Mouse (Mus musculus) kidney, adult 11 months (tissue): ENCODE data around the gene Mmp14.

Experiments used
- DNase-seq: peaks from one replicate; pipeline ENCODE4 v3.0.0; 2022

Mmp14 gene

GRCm38 (mm10) chr14:54435194-54435918 lies 3.9 kb downstream of the Mmp14 start:
- DNase-seq, result no peak

GRCm38 (mm10) chr14:54439155-54439554 lies 7.7 kb downstream of the Mmp14 start:
- DNase-seq, result no peak

DNA sequence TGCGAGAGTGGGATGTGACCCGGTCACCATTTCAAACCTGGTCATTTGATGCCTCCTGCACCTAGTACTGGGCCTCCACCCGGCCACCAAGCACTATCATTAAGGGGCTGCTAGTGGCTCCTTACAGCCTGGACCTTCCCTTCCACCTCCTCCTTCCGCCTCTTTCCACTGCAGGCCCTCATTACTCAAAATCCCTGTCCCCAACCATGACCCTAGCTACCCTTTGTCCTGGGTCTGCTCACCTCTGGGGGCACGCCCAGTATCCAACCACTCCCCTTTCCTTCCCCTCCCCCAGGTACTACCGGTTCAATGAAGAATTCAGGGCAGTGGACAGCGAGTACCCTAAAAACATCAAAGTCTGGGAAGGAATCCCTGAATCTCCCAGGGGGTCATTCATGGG lies 8.2 kb downstream of the Mmp14 start:
- no peak for DNase-seq

DNA sequence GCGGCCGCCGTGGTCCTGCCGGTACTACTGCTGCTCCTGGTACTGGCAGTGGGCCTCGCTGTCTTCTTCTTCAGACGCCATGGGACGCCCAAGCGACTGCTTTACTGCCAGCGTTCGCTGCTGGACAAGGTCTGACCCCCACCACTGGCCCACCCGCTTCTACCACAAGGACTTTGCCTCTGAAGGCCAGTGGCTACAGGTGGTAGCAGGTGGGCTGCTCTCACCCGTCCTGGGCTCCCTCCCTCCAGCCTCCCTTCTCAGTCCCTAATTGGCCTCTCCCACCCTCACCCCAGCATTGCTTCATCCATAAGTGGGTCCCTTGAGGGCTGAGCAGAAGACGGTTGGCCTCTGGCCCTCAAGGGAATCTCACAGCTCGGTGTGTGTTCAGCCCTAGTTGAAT lies 9.1 kb downstream of the Mmp14 start:
- no peak for DNase-seq

- DNase-seq, result no peak
These were observed 10.0 kb downstream of the Mmp14 start for GRCm38 (mm10) chr14:54441365-54441764.

GRCm38 (mm10) chr14:54442548-54442947 lies 11.1 kb downstream of the Mmp14 start:
- DNase-seq, result no peak

DNA sequence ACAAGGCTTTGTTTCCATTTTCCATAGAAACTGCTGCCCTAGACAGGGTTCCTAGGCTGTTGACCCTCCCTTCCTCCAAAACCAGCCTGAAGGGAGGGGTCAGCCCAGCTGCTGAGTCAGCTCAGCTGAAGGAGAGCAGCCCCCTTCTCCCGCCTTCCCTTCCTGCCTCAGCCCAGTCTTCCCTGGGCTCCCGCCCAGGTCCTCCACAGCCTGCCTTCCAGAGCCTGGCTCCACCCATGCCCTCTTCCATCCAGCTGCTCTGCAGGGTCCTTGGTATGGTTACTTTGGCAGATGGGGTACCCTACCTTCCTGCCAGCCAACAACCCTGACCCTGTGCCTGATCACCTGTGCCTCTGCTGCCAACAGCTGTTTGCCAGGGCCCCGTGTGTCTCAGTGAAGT lies 11.8 kb downstream of the Mmp14 start:
- DNase-seq, result no peak

- DNase-seq, result no peak
These were observed 12.6 kb downstream of the Mmp14 start for GRCm38 (mm10) chr14:54443712-54444618.

GRCm38 (mm10) chr14:54445476-54445875 lies 14.1 kb downstream of the Mmp14 start:
- DNase-seq, result no peak

DNA sequence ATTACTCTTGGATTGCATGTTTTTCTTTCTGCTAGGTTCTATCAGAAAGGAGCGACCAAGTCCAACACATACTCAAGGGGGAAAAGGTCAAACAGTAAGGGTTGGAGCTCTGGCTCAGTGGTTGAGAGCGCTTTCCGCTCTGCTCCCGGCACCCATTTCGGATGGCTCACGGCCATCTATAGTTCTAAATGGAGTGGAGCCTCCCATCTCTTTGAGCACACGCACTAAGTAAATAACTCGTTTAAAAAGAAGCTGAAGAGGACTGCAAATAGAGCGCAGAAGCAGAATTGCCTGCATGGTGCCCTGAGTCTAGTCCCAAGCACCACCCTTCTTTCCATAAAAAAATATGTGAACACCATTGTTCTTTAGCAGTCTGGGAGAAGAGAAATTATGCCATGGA lies 22.2 kb downstream of the Mmp14 start:
- DNase-seq, result no peak

GRCm38 (mm10) chr14:54454669-54455528 lies 23.5 kb downstream of the Mmp14 start:
- no peak for DNase-seq

GRCm38 (mm10) chr14:54457907-54458569 lies 26.6 kb downstream of the Mmp14 start:
- no peak for DNase-seq

GRCm38 (mm10) chr14:54462146-54462545 lies 30.7 kb downstream of the Mmp14 start:
- no peak for DNase-seq

GRCm38 (mm10) chr14:54463108-54463958 lies 31.9 kb downstream of the Mmp14 start:
- DNase-seq, result no peak

- DNase-seq, result peak; percentile 85
These were observed 32.5 kb downstream of the Mmp14 start, which contains the start of gene Lrp10 for GRCm38 (mm10) chr14:54463959-54464292. TSS of gene Lrp10 (plus strand) at chr14:54464137.

DNA sequence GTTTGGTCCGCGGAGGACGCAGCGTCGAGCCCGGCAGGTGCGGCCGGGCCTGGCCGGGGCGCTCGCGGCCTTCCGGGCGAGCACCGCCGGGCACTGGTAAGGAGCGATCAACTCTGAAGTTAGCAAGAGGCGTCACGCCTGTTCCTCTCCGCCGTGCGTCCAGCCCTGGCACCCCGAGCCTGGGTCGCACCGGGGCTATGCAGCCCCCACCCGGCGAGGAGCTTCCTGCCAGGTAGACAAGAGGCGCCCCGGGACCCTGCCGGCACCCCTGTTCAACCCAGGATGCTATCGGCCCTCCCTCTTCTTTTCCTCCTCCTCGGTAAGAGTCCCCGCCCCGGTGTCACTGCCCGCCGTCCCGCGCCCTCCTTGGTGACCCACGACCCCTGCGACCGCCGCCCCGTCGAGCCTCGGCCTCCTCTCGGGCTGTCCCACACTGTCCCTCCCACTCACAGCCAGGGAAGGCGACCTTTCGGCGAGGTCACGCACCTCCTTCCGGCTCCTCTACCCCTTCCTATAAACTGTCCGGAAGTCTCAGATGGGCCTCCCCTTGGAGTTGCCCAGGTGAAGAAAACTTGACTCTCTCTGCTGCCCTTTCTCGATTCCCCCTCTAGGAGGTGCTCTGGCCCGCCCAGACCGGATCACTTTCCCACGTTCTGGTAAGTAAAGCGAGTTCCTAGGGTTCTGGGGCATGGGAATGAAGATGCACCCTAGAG lies 33.0 kb downstream of the Mmp14 start:
- DNase-seq, result peak; percentile 87

DNA sequence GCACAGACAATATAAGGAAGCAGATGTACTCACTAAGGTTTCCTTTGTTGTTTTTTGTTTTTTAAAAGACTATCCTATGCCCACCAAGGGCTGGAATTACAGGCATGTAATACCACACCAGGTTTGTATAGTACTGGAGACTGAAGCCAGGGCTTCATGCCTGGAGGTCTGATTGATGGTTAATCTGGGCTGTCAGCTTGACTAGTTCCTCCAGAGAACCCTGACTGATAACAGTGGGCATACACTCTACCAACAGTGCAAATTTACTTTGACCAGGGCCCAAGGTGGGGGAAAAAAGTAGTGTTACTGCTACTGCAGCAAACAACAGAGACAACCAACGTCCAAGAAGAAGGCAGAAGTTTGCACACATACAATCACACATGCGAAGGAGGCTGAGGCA lies 40.1 kb downstream of the Mmp14 start:
- DNase-seq, result no peak

- no peak for DNase-seq
These were observed 41.3 kb downstream of the Mmp14 start for GRCm38 (mm10) chr14:54472671-54473070.

- DNase-seq, result no peak
These were observed 43.3 kb downstream of the Mmp14 start for GRCm38 (mm10) chr14:54474744-54475143.

- peak; percentile 36 for DNase-seq
These were observed 44.8 kb downstream of the Mmp14 start, which contains the start of gene Rem2 for GRCm38 (mm10) chr14:54475941-54476844. TSS of gene Rem2 (plus strand) at chr14:54476100.
